Mouse (Mus musculus): ENCODE measurements around the gene Cldn19.

Gene Cldn19

GRCm38 (mm10) chr4:119255351-119255750, at the start of gene Cldn19:
Gene Cldn19 (plus strand): TSS chr4:119255414.
- no peak for DNase-seq (ENCODE audit: inconsistent age in 2 of 2, low spot score in 1 of 2)

DNA sequence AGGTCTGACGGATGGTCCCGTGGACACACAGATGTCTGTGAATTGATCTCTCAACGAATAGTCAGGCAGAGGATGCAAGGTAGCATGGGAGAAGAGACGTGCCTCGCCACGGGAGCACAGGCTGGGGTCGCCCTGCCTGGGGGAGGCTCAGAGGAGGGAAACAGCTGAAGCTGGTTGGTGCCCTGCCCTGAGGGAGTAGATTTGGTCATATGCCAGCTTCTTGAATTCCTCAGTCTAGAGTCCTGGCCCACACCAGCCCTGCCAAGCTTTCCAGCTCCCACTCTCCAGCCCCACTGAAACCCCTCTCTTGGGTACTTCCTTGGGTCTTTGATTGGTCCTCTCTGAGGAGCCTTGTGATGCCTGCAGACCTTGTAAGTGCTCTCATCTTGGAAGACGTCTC, 38.5 kb upstream of the Cldn19 start:
- DNase-seq (ENCODE audit: inconsistent age in 2 of 2, low spot score in 1 of 2): no peak

- no peak for DNase-seq (ENCODE audit: inconsistent age in 2 of 2, low spot score in 1 of 2)
Measured at GRCm38 (mm10) chr4:119218169-119218568, 37.0 kb upstream of the Cldn19 start, which contains the start of gene Tmem269. Gene Tmem269 (minus strand): TSS chr4:119218217.

DNA sequence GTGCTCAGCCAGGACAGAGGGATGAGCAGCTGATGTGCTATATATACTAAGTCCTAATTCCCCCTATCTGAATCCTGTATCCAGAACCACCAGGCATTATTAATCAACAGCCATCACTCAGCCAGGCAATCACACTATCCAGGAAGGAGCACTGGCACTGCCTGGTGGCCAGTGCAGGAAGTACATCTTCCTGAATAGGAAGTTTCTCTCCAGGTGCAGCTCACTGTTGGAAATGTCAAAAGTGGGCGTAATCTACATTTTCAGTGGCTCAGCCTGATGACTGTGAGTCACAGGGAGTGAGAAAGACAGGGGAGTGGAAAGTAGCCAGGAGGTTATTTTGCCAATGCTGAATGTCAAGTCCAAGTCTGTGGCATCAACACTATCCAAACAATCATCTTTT, 31.5 kb upstream of the Cldn19 start:
- peak; percentile 73 to 86 for DNase-seq (ENCODE audit: inconsistent age in 2 of 2, low spot score in 1 of 2)

DNA sequence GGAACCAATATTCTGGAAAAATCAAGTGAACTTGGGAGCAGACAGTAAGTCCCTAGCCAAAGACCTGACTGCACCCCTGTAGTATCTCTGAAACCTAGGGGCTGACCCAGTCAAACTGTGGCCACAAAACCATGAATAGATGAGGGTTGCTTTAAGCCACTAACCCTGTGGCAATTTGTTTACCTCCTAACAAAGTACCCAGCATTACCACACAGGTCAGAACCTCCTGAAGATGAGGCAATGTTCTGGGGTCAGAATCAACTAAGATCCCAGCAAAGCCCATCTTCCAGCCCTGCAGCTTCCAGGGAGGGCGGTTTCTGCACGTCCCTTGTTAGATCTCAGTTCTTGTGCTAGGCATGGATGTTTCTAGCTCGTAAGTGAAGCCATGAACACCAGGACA, 30.7 kb upstream of the Cldn19 start:
- DNase-seq (ENCODE audit: inconsistent age in 2 of 2, low spot score in 1 of 2): peak in 1 of 2 experiments; percentile 54

- peak in 1 of 2 experiments; percentile 76 for DNase-seq (ENCODE audit: inconsistent age in 2 of 2, low spot score in 1 of 2)
Measured at GRCm38 (mm10) chr4:119225719-119226118, 29.5 kb upstream of the Cldn19 start.

GRCm38 (mm10) chr4:119226751-119227150, 28.5 kb upstream of the Cldn19 start:
- peak in 1 of 2 experiments; percentile 58 for DNase-seq (ENCODE audit: inconsistent age in 2 of 2, low spot score in 1 of 2)

GRCm38 (mm10) chr4:119232410-119233255, 22.6 kb upstream of the Cldn19 start, which contains the start of the genes AU022252 and P3h1:
Gene AU022252 (minus strand): TSS chr4:119232712.
Gene P3h1 (plus strand): TSS chr4:119232915.
- DNase-seq (ENCODE audit: inconsistent age in 2 of 2, low spot score in 1 of 2): peak; percentile 99 to 100

DNA sequence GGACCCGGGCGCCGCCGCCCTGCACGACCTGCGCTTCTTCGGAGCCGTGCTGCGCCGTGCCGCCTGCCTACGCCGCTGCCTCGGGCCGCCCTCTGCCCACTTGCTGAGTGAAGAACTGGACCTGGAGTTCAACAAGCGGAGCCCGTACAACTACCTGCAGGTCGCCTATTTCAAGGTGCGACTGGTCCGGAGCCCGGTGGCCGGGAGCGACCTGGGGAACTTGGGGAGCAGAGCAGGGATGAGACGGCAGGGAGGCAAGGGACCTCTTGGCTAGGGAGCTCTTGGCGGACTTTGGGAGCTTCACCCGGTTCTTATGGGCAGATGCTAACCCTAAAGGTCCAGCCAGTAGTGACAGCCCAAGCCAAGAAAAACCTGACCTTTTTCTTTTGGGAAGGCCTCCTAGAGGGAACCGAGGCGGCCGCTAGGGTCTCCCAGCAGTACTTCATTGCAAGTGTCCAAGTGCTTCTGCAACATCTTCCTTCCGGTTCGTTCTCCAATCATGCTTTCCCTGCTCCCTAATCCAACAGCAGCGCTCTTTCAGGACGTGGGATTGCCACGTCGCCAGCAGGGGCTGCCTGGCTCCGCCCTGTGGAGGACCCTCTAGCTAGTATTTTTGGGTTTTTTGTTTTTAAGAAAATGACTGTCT, 21.8 kb upstream of the Cldn19 start:
- DNase-seq (ENCODE audit: inconsistent age in 2 of 2, low spot score in 1 of 2): peak; percentile 61 to 89

DNA sequence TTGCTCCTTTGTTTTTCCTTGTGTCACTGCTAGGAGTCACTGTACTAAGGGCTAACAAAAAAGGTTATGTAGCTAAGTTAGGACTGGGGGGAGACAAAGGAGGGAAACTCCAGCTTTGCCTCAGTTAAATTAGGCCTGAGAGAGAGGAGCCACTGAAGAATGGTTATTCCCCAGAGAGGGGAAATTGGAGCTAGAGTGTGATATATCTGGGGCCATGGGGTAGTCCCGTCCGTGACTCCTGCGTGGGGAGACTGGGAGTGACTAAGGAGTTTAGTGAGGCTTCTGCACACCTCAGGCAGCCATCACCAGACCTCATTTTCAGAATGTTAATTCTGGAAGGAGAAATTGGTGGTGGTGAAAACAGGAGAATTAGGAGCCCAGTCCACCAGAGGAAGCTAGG, 20.9 kb upstream of the Cldn19 start:
- DNase-seq (ENCODE audit: inconsistent age in 2 of 2, low spot score in 1 of 2): no peak

GRCm38 (mm10) chr4:119238661-119239060, 16.6 kb upstream of the Cldn19 start:
- DNase-seq (ENCODE audit: inconsistent age in 2 of 2, low spot score in 1 of 2): no peak

DNA sequence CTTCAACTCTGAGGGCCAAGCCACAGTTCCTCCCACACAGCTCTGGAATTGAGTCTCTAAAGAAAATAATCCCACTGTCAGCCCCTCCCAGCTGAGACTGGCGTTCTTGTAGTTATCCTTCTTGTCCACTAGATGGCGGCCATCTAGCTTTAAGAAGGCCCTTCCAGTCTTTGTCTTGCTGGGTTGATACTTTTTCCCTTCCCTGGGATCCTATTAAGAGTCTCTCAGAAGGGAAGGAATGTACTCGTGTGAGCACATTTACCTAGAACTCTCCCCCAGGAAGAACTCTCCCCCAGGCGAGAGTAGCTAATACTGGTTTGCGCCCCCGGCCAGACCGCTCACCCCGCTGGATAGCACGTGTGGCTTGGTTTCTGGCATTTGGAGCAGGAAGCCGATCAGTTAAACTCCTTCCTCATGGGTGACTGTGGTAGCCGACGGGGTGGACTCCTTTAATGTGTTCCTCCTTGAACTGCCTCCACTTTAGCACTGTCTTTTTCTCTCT, 16.0 kb upstream of the Cldn19 start:
- DNase-seq (ENCODE audit: inconsistent age in 2 of 2, low spot score in 1 of 2): peak in 1 of 2 experiments; percentile 81

GRCm38 (mm10) chr4:119241664-119242063, 13.6 kb upstream of the Cldn19 start:
- DNase-seq (ENCODE audit: inconsistent age in 2 of 2, low spot score in 1 of 2): peak in 1 of 2 experiments; percentile 41

DNA sequence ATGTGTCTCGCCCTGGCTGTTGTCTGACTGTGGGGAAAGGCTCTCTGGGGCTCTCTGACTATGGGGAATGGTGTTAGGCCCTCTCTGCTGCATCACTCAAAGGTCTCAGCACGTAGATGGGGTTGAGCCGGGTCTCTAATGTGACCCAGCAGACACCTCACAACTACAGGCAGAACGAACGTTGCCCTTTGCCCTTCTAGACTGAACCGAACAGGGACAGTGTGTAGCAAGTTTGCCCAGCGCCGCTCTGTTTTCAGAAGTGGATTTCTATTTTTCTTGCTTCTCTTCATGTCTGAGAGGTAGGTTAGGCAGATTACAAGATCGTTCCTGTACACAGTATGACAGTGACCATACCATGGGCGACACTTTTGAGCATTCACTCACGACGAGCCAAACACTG, 12.6 kb upstream of the Cldn19 start:
- DNase-seq (ENCODE audit: inconsistent age in 2 of 2, low spot score in 1 of 2): no peak

DNA sequence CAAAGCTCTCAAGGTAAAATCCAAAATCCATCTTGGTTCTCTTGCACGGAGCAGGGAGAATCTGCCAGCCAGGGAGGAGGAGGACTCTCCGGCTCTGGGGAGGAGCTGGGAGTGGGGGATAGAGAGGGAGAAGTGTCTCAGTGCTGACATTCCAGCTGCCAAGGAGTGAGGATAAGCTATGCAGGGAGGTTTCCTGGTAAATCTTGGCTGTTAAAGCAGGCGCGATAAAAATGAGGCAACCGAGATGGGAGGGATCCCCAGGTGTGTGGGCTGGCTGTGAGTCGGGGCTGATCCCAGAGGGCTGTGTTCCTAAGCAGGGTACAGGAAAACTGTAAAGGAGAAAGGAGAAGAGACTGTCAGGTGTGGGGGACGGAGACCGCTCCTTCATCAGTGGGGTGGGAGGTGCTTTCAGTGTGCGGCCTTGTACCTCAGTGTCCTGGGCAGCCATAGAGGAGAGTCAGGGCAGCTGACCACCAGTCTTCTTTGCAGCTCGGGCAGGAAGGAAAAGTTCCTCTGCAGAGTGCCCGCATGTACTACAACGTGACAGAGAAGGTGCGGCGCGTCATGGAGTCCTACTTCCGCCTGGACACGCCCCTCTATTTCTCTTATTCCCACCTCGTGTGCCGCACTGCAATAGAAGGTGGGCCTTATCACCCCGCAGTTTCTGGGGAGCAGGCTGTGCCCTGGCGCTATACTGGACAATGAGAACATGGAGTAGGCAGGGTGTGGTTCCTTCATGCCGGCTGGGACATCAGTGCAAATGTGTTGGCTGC, 10.6 kb upstream of the Cldn19 start:
- DNase-seq (ENCODE audit: inconsistent age in 2 of 2, low spot score in 1 of 2): no peak

DNA sequence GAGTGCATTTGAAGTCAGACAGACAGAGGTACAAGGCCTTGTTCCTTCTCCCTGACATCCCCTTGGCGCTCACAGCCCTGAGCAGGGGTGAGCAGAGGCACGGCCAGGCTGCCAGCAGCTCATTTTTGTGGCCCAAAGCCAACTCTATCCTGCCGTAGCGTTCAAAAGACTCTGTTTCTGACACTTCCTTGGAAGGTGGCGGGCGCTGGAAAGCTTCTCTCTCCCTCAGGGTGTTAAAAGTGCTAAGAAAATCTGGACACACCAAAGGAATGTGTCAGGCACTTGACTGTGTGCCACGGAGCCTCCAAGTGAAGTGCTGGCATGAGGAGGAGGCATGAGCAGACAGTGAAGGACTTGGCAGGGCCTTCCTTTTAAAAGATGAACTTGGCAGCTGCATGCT, 9.7 kb upstream of the Cldn19 start:
- peak in 1 of 2 experiments; percentile 63 for DNase-seq (ENCODE audit: inconsistent age in 2 of 2, low spot score in 1 of 2)

DNA sequence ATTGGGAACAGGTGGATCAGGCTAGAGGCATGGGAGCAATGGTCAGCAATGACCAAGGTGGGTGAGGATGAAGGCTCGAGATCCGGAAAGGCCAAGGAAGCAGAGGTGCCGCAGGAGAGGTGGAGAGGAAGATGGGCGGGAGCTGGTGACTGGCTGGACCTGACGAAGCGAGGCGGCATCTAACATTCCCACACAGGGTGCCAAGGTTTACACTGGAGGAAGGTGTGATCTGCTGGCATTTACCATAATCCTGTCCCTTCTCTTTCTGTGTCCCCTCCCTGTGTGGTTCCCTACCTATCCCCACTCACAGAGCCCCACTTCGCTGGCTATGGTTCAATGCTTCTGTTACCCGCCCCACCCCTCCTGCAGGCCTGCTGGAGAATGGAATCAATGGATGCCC, 9.3 kb upstream of the Cldn19 start:
- no peak for DNase-seq (ENCODE audit: inconsistent age in 2 of 2, low spot score in 1 of 2)

DNA sequence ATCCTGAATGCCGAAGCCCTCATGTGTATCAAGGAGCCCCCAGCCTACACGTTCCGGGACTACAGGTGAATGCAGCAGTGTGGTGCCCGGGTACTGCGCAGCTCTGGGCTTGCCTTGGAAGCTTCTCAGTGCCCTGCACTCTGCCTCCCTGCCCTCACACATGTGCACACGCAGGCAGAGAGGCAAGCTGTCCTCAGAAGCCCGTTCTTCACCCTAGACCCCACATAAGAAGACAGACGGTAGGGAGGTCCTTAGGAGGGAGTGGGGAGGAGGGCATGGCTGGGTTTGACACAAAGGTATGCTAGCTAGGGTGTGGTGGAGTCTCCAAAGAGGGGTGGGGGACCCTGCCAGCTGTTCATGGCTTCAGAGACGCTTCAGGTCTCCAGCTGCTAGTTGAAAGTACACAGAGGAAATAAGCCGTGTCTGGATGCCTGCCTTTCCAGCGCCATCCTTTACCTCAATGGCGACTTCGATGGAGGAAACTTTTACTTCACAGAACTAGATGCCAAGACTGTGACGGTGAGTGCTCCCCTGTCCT, 8.5 kb upstream of the Cldn19 start:
- no peak for DNase-seq (ENCODE audit: inconsistent age in 2 of 2, low spot score in 1 of 2)

DNA sequence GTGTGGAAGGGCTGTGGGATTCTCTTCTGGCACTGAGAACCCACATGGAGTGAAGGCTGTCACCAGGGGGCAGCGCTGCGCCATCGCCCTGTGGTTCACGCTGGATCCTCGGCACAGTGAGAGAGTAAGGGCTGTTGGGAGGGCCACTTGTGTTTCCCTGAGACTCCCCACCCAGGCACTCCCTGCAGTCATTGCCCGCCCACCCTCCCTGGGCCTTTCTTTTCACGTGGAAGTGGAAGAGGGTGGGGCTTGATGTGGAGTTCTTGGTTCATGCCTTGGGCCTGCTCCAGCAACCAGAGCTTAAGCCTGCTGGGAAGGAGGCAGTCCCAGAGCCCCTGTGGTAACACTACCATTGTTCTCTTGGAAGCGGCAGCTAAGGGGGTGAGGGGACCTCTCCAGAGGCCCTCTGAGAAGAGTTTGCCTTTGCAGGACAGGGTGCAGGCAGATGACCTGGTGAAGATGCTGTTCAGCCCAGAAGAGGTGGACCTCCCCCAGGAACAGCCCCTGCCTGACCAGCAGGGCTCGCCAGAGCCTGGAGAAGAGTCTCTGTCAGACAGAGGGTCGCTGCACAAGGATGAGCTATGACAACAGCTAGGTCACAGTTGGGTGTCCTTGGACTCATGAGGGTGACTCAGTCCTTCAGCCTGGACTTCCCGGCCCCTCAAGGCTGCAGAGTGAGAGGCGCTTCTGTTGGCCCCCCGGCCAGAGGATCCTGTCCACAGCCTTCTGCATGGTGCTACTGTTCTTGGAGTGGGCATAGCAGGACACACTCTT, 7.6 kb upstream of the Cldn19 start:
- peak; percentile 85 to 93 for DNase-seq (ENCODE audit: inconsistent age in 2 of 2, low spot score in 1 of 2)

DNA sequence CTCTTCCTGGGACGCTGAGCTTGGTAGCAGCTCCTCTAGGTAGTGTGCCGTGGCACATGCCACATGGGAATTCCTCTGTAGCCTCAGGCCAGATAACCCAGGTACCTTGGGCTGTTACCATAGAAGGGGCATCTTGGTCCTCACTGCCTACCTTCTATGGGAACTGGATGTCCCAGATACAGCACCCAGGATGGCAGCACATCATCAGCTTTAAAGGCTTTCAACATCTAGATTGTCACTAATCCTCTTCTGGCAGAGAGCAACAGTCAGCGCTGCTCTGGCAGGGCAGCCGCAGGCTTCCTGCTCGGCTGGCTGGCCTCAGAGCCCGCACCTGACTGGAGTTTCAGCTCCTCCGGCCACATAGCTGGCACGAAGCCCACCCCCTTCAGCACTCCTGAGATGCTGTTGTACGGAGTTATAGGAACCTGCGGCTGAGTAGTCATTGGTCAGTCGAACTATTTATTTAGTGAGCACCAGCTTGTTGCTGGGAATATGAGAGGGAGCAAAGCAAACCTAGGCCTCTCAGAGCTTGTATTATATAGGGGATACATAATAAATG, 6.7 kb upstream of the Cldn19 start:
- DNase-seq (ENCODE audit: inconsistent age in 2 of 2, low spot score in 1 of 2): peak in 1 of 2 experiments; percentile 40

Measured in adrenal gland, adult (tissue).